Mouse (Mus musculus) right cerebral cortex, postnatal 4 days (tissue): Measurements from ENCODE around the gene Pcgf5.
"Not testable (repeated sequence)": the region's sequence is repeated elsewhere in the genome, so short reads cannot be mapped to it uniquely, and the experiment has no call there.

ENCODE experiments used
- DNase-seq: peaks from one replicate; pipeline ENCODE4 v3.0.0-alpha.2; 2022

Gene Pcgf5

DNA sequence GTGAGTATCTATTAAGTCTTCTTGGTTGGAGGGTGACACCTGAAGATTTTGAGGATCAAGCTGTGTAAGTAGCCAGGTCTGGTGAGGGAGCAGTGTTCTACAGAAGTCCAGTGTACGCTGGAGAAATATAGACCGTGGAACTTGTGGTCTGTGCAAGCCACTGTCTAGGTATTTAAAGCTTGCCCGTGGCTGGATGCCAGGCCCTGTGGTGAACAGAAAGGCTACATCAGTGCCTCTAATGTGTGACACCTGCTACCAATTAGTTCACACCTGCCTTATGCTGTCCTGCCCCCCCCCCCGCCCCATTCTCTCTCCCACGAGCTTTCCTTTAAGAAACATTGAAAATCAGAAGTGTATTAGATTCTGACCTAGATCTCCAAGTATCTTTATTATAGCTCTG is 40.4 kb downstream of the Pcgf5 start:
- no peak for DNase-seq

DNA sequence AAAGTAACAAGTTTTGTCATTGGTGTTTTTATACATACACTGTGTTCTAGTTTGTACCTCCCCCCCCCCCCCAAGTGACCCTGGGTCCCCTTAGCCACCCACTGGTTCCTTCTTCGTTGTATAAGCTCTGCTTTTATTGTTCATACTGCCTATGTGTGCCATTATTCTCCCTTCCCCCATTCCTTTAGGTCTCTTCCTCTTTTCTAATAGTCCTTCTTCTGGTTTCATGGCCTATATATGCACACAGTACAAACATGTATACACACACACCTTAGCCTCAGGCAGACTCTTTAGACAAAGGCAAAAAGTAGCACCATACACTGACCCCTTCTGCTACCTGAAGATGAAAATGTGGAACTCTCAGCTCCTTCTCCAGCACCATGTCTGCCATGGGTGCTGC is 42.6 kb downstream of the Pcgf5 start:
- no peak for DNase-seq

DNA sequence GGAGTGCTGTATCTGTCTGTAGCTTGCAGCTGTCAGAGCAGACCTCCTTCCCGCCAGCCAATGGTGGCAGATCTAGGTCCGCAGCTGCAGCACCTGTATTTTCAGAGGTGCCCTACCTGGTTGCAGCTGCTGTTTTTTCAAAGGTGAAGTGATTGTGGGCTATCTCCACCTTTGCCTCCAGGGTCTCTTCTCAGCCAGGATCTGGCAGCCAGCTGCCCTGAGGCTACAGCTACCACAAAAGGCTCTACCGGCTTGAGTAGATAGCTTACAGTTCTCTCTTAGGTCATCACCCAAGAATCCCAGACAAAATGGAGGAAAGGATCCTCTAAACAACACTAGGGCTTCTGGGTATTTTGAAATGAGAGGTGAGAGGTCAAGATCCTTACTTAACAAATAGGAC is 50.4 kb downstream of the Pcgf5 start:
- no peak for DNase-seq

DNA sequence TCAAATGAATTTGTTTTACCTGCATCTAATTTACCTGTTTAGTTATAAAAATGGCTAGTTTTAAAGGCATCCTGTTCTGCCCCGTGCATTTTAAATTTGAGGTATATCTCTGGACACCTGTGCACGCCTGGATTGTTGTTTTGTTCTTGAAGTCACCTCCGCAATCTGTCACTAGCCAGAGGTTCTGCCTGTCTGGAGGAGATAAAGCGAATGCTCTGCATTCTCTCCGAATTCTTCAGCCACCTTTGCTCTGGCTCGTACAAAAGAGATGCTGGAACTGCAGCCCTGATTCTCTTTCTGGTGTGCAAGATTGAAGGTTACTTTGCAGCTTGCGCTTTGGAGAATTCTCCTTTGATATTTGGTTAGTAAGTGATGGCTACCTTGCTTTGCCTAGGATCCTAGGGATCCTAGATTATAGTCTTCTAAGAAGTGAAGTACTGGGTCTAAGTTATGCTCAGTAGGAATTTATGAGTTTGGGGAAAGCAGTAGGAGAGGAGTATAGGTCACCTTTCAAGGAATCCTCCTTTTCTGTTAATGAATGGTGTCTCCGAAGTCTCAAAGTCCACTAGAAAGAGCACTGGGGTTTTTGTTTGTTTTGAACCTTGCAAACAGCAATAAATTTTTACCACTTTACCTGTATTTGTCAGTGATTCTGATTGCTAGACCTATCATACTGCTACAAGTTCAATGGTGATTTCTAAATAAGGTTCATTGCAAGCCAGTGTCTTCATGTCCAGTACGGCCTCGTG is 60.4 kb downstream of the Pcgf5 start:
- no peak for DNase-seq

DNA sequence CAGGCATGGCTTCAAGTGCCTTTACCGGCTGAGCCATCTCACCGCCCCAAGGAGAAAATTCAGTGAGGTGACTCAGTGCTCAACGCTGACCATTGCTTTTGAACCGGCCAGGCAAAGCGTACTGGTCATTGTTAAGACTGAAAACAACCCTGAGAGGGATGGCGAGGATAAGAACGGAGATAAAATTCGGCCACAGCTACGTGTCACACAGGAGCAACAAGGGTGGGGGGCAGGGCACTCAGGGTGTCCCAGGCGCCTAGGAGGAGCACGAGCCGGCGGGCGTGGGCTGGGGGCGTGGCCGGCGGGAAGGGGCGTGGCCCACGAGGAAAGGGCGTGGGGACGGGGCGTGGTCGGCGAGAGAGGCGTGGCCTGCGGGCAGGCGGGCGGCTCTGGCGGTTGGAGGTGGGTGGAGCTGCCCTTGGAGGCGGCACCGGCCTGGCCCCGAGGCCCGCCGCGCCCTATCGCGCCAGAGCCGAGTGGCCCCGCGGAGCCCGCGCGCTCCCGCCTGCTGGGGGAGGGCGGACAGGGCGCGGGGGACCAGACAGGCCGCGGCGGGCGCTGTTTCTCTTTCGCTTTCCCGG is 61.3 kb downstream of the Pcgf5 start:
- peak; percentile 82 for DNase-seq

DNA sequence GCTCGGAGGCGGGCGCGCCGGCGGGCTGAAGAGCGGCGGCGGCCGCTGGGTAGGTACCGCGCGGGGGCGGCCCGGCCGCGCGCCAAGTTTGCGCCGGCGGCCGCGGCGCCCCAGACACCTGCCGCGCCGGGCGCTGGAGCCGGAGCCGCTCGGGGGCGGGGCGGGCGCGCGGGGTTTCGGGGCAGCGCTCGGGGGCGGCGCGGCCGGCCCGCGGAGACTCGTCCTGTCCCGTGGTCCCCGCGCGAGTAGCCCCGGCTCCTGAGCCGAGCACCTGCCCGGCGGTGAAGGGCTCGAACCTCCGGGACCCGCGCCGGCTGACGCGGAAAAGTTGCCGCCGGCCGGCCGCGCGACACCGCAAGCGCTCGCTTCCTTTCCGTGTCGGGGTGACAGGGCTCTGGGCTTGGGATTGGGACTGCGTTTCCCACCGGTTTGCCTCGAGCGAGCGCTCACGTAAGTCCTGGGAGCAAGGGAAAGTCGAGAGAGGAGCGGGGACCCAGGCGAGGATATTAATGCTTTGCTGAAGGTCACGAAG is 61.8 kb downstream of the Pcgf5 start:
- peak; percentile 19 for DNase-seq

DNA sequence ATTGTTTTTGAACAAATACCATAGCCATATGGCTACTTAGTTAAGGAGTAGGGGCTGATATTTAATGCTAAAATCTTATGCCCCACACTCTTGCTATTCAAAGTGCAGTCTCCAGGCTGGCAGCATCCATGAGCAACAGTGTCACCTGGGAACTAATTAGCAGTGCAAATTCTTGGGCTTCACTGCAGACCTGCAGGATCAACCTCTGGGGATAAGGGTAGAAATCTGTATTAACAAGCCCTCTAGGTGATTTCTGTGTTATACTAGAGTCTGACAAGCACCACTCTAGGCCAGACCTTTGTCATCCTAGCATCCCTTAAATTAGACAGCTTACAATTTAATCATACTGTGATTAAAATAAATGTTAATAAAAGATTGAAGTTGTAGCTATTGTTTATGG is 71.8 kb downstream of the Pcgf5 start:
- DNase-seq, result no peak

DNA sequence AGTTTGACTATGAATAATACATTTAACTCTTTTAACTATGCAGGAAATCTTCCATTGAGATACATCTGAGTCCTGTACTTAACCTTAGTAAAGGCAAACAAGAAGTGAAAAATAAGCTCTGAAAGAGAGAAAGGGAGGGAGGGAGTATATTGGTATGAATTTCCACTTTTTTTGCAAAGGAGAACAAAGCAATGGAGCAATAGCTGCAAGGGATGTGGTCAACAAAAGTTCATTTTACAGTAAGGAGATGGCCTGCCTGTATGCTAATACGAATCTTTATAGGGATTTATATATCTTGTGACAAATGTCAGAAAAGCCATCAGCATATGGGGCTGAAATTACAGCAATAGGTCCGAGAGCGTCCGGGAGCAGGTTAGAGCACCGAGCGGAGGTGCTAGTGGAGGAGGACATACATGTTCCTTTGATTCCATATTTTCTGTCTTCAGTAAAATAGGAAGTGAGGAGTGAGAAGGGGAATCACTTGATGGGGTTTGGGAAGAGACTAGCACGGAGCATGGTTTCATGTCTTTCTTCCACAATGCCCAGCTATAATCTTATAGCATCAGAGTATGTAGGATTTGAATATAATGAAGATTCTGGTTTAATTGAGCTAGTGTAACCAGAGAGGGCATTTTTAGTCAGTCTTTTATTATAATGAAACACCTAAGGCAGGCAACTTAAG is 79.2 kb downstream of the Pcgf5 start:
- DNase-seq, result no peak

DNA sequence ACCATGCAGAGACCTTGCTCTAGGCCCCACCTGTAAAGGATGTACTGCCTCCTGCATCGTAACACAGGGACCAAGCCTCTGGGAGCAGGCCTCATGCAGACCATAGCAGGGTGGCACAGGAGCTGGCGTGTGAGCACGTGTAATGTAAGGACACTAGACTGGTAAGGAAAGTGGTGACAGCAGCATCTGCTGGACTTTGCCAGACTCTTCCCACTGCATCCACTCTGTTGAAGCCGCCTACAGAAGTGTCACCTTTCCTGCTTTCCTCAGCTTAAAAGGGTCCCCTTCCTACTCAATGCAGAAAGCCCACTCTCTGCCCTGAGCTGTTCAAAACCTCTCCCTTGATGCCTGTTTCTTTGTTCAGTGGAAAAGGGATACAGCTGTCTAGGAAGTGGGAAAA is 80.0 kb downstream of the Pcgf5 start:
- DNase-seq, result no peak

DNA sequence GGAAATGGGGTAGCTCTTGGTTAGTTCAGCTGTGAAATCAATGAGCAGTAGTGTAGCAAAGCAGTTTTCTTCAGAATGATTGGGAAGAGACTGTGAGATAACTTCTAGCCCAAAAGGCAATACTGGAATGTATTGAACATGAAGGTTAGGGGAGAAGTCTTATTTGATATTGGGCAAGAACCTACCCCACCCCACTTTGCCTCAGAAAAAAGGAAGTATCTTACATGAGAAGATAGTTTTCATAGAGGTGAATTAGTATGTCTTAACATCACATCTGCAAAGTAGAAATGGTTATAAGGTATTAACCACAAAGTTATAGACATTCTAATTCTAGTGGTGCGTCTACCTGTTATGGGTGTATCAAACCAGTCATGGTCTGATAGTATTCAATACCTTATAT is 81.2 kb downstream of the Pcgf5 start:
- DNase-seq, result no peak

DNA sequence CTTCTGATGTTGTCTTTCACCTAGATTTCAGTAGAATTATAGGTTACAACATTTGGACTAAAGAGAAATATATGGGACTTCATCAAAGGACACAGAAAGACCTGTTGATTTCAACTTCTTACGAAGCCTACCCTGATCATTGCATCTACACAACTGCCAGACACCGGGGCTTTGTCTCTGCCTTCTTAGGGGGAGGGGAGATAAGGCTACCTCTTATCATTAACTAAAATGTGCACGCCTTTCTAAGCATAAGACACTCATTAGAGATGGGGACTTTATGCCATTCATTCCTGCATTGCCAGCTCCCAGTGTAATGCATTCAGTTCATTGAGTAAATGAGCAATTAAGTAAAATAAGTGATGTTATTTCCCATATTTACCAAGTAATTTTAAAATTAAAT is 85.1 kb downstream of the Pcgf5 start:
- no peak for DNase-seq

DNA sequence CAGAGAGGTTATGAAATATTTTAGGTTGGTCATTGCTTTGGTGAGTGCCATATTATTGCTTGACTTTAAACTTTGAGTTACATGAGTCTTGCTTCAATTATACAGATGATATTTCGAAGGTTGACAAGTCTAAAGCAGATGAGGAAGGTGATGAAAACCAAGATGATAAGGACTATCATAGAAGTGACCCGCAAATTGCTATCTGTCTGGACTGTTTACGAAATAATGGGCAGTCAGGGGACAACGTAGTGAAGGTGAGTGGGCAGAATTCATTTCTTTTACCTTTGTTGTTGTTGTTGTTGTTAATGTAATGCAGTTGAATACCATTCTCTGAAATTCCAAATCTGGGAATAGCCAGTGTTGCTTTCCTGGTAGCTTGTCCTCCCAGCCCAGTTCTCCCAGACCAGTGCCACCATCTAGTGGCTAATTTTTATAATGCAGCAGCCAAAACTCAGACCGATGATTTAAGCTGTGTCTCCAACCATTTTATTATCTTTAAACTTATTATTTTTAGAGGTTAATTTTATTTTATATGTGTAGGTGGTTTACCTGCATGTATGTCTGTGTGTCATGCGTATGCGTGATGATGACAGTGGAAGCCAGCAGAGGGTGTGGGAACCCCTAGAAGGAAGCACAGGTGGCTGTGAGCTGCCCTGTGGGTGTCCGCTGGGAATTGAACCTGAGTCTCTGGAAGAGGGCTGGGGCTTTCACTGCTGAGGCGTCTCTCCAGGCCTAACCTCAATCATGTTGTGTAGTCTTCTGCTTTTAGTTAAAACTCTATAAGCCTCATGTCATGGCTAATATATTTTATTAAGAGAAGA is 92.0 kb downstream of the Pcgf5 start:
- DNase-seq, result peak; percentile 53

DNA sequence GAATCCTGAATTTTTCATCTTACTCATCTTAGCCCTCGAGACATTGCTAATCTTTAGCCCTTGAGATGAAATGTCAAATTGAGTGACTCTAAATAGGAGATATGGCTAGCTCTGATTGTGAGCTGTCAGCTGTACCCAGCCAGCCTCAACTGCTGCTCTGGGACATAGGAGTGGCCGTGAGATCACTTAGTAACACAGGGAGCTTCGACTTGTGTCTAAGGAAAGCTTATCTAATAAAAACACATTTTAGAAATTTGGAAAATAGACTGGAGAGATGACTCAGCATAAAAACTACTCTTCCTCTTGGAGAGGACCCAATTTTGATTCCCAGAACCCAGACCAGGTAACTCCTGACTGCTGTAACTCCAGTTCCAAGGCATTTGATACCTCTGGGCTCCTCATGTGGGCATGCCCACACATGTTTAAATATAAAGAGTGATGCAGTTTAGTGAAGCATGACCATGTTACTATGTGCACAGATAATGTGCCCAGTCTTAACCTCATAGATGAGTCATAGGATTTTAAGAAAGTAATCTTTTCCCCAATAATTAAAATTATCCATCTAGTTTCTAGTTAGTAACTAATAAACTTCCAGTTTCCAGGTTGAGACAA is 103.0 kb downstream of the Pcgf5 start:
- no peak for DNase-seq

DNA sequence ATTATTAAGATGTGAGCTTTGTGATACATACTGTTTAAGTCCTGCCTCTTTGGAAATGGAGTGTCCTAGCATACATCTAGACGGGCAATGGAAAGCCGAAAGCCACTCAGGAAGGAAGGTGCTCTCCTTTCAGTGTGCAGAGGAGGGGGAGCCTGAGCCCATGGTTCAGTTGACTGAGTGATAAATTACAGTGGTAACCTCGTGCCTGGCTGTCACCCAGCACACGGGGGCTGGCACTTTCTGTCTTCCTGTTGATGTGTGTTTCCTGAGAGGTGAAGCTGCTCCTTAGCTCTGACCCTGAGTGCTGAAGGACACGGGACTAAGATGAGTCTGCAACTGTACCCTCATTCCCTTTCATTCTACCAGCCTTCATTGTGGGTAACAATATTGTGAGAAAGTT is 103.6 kb downstream of the Pcgf5 start:
- DNase-seq, result no peak

DNA sequence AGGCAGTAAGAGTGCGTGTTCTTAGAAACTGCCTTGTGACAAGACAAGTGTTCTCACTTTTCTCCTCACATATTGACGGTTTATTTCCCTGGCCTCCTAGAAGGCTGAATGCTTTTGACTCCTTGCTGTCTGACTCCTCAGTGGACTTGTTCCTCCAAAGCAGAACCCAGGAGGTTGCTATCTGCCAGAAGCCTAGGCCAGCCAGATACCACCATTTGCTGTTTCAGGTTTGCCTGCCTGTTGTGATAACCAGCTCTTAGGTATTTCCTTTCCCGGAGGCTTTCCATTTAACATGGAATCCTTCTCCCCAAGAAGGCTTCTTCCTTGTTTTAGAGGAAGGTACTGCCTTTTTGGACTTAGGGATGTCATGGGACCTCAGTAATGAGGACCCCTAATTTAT is 104.1 kb downstream of the Pcgf5 start:
- not testable (repeated sequence) for DNase-seq

DNA sequence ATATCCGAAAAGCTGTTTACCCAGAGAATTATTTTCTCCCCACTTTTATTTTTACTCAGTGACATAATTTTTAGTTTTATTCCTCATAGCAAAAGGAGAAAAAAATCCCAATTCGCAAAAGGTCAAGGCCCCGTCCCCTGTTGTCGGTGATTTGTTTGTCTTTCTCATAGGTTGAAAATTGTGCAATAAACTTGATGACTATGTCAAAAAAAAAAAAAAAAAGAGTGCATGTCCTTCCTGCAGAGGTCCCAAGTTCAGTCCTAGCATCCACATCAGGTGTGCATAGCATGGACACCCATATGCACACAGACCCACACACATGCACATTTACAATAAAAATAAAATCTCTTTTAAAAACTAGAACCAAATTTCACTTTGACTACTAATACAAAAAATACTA is 105.3 kb downstream of the Pcgf5 start:
- no peak for DNase-seq

DNA sequence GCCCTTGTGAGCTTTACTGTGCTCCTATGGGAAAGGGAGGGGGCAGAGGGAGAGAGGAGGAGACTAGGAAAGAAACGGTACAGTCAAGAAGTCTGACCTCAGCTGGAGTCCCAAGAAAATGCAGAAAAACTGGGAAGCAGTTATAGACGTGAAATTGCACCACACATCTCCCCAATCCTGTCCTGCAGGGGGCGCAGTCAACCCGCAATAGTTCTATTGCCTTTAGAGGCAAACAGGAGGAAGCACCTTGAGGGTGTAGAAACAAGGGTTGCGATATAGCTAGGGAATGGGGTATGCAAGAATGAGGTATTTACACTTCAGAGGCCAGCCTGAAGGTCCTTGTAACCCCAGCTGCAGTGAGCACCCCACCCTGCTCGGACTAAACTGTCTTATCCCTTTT is 122.0 kb downstream of the Pcgf5 start:
- DNase-seq, result peak; percentile 68

DNA sequence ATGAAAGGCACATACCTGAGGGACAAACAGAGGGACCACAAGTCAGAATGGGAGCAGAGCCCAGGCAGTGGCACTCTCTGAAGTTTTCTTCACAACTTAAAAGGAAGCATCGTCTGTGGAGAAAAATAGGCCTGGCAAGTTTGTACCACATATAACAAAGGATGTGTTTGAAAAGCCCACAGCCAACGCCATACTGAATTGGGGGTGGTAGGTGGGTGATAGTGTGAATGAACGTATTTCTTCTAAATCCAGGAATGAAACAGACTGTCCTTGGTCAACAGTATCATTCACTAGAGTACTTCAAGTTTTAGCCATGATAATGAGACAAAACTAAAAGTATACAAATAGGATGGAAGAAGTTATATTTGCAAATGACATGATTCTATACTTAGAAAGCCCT is 123.2 kb downstream of the Pcgf5 start:
- no peak for DNase-seq

DNA sequence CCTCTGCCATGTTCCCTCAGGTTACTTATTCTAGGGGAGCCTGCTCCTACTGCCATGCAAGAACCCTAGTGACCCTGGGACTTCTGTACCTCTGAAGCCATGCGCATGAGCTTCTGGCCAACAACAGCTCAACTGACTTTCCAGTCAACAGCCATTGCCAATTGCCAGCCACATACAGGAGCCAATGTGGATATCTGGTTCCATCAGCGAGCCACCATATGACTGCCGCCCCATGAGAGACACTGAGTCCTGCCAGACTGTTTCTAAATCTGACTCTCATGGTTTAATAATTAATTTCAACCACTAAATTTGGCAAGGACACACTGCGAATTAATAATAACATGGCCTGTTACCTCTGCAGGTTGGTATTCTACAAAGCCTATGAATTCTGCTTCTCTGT is 128.5 kb downstream of the Pcgf5 start:
- DNase-seq, result no peak

DNA sequence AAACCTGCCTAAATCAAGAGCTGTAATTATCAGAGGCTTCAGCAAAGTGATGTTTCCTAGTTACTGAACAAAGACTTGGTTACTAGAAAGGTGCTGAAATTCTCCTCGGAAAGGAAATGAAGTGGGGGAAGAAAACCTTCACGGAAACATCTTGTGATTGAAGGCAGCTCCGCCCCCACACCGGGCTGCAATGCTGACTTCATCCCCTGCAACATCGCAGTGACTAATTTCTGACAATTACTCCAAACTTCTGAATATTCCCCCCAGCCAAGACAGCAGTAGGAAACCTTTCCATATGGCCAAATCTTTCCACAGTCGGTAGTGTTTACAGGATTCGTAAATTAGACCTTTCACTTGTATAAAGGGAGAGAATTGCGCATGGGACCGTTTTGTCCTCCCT is 129.0 kb downstream of the Pcgf5 start:
- DNase-seq, result no peak

DNA sequence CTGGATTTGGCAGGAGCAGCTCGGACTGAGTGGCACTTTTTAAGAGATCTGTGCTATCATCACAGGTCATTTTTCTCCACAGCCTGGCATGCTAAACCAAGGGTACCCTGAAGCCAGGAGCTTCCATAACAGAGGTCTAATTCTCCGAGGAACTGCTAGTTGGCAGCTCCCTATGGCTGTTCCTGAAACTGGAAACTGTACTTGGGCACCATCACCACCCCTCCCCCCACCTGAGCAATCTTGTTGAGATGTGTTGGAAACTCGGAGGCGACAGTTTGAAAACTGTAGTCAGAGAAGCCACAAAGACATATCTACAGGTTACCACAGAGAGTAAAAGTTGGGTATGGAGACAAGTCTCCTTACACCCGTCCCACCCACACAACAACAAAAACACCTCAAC is 129.6 kb downstream of the Pcgf5 start:
- no peak for DNase-seq

DNA sequence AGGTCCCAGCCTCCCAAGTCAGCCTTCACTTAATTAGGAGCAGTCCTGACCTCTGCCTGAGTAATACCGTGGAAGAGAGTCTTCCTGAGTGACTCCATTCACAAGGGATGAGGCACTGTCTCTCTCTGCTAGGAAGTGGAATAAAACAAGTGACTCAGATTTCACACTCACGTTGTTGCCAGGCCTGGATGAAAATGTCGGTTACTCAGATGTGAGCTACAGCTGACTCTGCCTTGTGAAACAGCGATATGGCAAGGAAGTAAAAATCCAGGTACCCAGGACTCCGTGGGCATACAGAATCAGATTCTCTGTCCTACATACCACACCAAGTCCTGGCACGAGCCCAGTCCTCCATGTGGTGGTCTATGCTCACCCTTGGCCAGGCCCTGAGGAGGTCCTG is 142.8 kb downstream of the Pcgf5 start:
- no peak for DNase-seq

DNA sequence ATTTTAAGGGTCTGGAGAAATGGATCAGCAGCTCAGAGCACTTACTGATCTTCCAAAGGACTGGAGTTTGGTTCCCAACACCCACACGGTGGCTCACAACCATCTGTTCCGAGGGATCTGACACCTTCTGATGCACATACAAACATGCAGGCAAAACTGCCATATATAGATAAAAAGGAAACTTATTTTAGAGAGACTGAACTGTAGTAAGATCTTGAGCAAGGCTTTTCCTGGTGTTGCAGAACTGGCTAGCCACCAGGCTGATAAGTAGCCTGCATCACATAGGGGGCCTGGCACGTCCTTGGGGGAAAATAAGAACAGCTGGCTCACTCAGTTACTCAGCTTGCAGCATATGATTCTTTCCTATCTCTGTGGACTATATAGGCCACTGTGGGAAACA is 147.4 kb downstream of the Pcgf5 start:
- no peak for DNase-seq
